Mouse (Mus musculus) lung, embryonic 14.5 days (tissue): ENCODE results near the gene Fndc7. TPM values are rescaled to one million over a fixed set of nuclear protein-coding genes. Genes with fewer than 3 reads are reported as not detected.

Experiments used
- ATAC-seq: fragments of 200-750 bp; cut with Nextera tagmentation; 2 replicates; pipeline ENCODE4 v1.8.0; 2017; ENCODE audit warnings: mild to moderate bottlenecking, moderate TSS enrichment, moderate library complexity; ENCODE audit not compliant: insufficient read depth
- DNase-seq: peaks from one replicate; pipeline ENCODE4 v3.0.0-alpha.2; 2015
- H3K27ac ChIP-seq: fragments of 300-500 bp; sonication (generic); 2 replicates; pipeline ENCODE4 v1.5.1; 2014; ENCODE audit warnings: low read depth, mild to moderate bottlenecking, moderate library complexity
- H3K27me3 ChIP-seq: fragments of 300-500 bp; sonication (generic); 2 replicates; pipeline ENCODE4 v1.6.1; 2014; ENCODE audit warnings: low read length, control low read depth; ENCODE audit not compliant: insufficient read depth
- H3K36me3 ChIP-seq: fragments of 300-500 bp; sonication (generic); 2 replicates; pipeline ENCODE4 v1.6.1; 2014; ENCODE audit warnings: control low read depth; ENCODE audit not compliant: insufficient read depth
- H3K4me1 ChIP-seq: fragments of 300-500 bp; sonication (generic); 2 replicates; pipeline ENCODE4 v1.6.1; 2014; ENCODE audit warnings: antibody characterized with exemption, control low read depth; ENCODE audit not compliant: insufficient read depth
- H3K4me2 ChIP-seq: fragments of 300-500 bp; sonication (generic); 2 replicates; pipeline ENCODE4 v1.6.1; 2014; ENCODE audit warnings: mild to moderate bottlenecking
- H3K4me3 ChIP-seq: fragments of 300-500 bp; sonication (generic); 2 replicates; pipeline ENCODE4 v1.5.1; 2014; ENCODE audit warnings: low read depth, low read length
- H3K9ac ChIP-seq: fragments of 300-500 bp; sonication (generic); 2 replicates; pipeline ENCODE4 v1.6.1; 2014
- H3K9me3 ChIP-seq: fragments of 300-500 bp; sonication (generic); 2 replicates; pipeline ENCODE4 v1.6.1; 2016; ENCODE audit warnings: low read depth, low read length, control low read depth
- CTCF ChIP-seq: IDR thresholded peaks from 2 replicates; pipeline ENCODE4 v1.5.1; 2016; ENCODE audit warnings: antibody characterized with exemption, low read depth
- WGBS: fragments of 180-500 bp; shearing (Covaris S2); extraction: QIAGEN DNeasy Blood & Tissue Kit; methylation state at CpG from one replicate; pipeline ENCODE4 v1.1.7; 2014; 5-methylcytosine and 5-hydroxymethylcytosine counted together
- polyA plus RNA-seq: library from polyadenylated mRNA; unstranded; fragments of >200 nt; fragmentation: Nextera tagmentation; extraction: Ambion mirVana; gene quantifications from 2 replicates; pipeline ENCODE4 v1.2.1, GENCODE M21; 2014

Fndc7 gene
- polyA plus RNA-seq, 1 experiment from 2014 or later: 0.59 TPM

DNA sequence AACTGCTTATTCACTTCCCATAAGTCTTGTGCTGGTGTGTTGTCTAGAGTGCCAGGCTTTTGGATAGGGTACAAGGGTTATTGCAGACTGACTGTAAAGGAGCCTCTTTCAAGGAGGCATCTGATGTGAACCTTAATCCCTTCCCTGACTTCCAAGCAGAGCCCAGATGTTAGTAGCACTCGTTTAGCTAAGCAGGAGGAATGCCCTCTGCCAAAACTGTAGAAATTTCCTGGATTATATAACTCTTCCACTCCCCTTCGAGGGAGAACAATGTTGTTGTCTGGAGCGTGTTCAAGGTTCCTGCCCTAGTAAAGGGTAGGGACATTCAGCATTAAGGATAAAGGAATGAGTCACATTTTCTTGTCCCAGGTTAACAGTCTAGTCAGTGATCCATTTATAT, 43.2 kb downstream of the Fndc7 start:
- Histone ChIP-seq H3K9me3 (no peaks in the 10 kb centered on the region), H3K4me1 (0 out of 2 replicates have a peak, but pooled peaks cover 6% of the 10 kb centered on the region), H3K4me2 (no peak overlapping the region), H3K27me3 (no peaks in the 10 kb centered on the region), H3K9ac (no peak overlapping the region), H3K4me3 (no peak overlapping the region), H3K36me3 (no peaks in the 10 kb centered on the region), H3K27ac (no peak overlapping the region)
- TF ChIP-seq CTCF: no peak
- ATAC-seq (no peak), DNase-seq (no peak)
- WGBS: 56% methylated on average over 3 of the region's 3 CpGs

DNA sequence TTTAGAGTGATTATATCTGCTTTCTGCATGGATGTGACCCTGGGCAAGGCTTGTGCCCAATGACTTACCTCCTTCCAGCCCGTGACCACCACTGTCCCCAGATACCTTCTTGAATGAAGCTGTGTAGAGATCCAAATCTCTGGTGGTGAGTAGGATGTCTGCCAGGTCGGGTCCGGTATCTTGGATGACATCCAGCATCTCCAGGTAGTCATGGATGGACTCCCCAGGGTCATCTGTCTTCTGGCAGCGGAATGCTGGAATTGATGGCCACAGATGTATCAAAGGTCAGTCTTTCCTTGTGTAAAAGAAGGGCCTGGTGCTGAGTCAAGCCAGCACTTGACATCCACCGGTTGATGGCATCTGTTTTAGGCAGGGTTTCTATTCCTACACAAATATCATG, 45.3 kb downstream of the Fndc7 start:
- Histone ChIP-seq H3K4me3 (no peak overlapping the region), H3K27me3 (no peaks in the 10 kb centered on the region), H3K36me3 (no peaks in the 10 kb centered on the region), H3K4me1 (no peaks in the 10 kb centered on the region), H3K4me2 (no peak overlapping the region), H3K9ac (no peak overlapping the region), H3K9me3 (no peaks in the 10 kb centered on the region), H3K27ac (no peak overlapping the region)
- no peak for TF ChIP-seq CTCF
- DNase-seq: no peak
- ATAC-seq: no peak
- WGBS: 73% methylated on average over 5 of the region's 5 CpGs

DNA sequence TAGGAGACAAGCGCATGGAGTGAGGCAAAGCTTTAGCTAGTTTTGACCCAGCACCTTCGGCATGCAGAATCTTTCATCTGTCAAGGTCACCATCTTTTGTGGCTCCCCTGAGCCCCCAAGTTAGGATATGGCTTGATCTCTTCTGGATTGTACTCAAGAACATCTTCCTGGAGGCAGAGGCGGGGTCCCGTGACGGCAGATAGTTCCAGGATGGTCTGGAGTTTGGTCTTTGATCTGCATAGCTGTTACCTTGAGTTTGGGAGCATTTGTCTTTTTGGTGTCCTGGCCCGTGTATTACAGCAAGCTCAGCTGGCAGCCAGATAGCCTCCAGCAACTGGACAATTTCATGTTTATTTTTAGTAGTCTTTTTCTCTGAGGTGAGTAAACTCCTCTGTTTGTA, 45.8 kb downstream of the Fndc7 start:
- DNase-seq: no peak
- H3K27ac ChIP-seq: no peak overlapping the region
- no peak overlapping the region for H3K4me3 ChIP-seq
- no peak overlapping the region for H3K9ac ChIP-seq
- no peak overlapping the region for H3K4me2 ChIP-seq
- WGBS: 80% methylated on average over 6 of the region's 6 CpGs
- H3K36me3 ChIP-seq: no peaks in the 10 kb centered on the region
- no peaks in the 10 kb centered on the region for H3K27me3 ChIP-seq
- H3K4me1 ChIP-seq: peaks cover 2% of the 10 kb centered on the region; the same call in 1 of the 2 replicates
- no peak for ATAC-seq
- TF ChIP-seq CTCF: no peak
- no peaks in the 10 kb centered on the region for H3K9me3 ChIP-seq

- H3K9me3 ChIP-seq: no peaks in the 10 kb centered on the region
- no peaks in the 10 kb centered on the region for H3K27me3 ChIP-seq
- H3K4me1 ChIP-seq: peaks cover 3% of the 10 kb centered on the region; the same call in 1 of the 2 replicates
- peak; percentile 50 for ATAC-seq
- H3K9ac ChIP-seq: no peak overlapping the region
- no peak for DNase-seq
- WGBS: 55% methylated on average over 4 of the region's 4 CpGs
- H3K27ac ChIP-seq: no peak overlapping the region
- H3K4me2 ChIP-seq: no peak overlapping the region
- no peak for TF ChIP-seq CTCF
- H3K36me3 ChIP-seq: 0 out of 2 replicates have a peak, but pooled peaks cover 6% of the 10 kb centered on the region
- no peak overlapping the region for H3K4me3 ChIP-seq
Measured at GRCm38 (mm10) chr3:108840716-108841054, 49.1 kb downstream of the Fndc7 start.

DNA sequence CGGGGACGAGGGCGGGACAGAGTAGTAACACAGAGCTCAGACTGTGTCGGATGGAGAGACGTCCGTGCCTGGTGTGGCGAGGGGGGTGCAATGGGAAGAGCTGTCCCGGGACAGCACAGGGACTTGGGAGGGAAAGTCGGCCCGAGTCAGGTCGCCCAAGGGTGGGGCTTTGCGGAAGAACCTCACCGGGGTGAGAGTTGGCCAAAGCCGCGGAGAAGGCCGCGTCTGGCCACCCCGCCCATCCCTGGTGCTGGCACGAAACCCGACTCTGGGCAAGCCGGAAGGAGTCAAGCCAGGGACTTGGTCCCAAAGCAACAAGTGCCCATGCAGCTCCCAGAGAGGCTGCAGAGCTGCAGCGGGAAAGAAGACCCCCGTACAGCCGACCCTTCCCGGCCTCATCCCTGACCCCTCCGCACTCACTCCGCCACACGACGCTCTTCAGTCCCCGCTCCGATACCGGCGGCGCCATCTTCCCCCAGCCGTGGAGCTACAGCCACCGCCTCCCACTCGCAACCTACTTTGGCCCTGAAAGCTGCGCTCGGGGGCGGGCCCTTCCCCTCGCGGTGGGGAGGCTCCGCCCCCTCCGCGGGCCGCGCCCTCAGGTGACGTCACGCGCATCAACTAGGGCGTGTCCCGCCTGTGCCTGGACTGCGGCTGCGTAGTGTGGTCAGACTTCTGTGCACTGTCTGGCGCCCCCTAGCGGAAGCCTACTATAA, 49.6 kb downstream of the Fndc7 start, which contains the start of gene Stxbp3:
Gene Stxbp3 (minus strand): TSS at position 527 of the 716 bp plus-strand sequence.
- no peaks in the 10 kb centered on the region for H3K27me3 ChIP-seq
- WGBS: under 1% methylated on average over 56 of the region's 56 CpGs
- peak; percentile 91 for TF ChIP-seq CTCF

GRCm38 (mm10) chr3:108839647-108839999, 50.2 kb downstream of the Fndc7 start:
- peaks cover 3% of the 10 kb centered on the region; the same call in 1 of the 2 replicates for H3K4me1 ChIP-seq
- peak overlapping the region; percentile 79 for H3K4me3 ChIP-seq
- no peaks in the 10 kb centered on the region for H3K27me3 ChIP-seq
- no peak for TF ChIP-seq CTCF
- peak overlapping the region; percentile 68 for H3K9ac ChIP-seq
- H3K27ac ChIP-seq: peak overlapping the region; percentile 88
- H3K36me3 ChIP-seq: 0 out of 2 replicates have a peak, but pooled peaks cover 6% of the 10 kb centered on the region
- DNase-seq: no peak
- peak overlapping the region; percentile 73 for H3K4me2 ChIP-seq
- no peaks in the 10 kb centered on the region for H3K9me3 ChIP-seq
- ATAC-seq: no peak
- 4% methylated on average over 8 of the region's 8 CpGs for WGBS

More for the DNA sequence above, 49.6 kb downstream of the Fndc7 start, which contains the start of gene Stxbp3:
- Histone ChIP-seq H3K36me3 (0 out of 2 replicates have a peak, but pooled peaks cover 6% of the 10 kb centered on the region), H3K4me1 (peaks cover 3% of the 10 kb centered on the region; the same call in 1 of the 2 replicates), H3K4me2 (peak within 1 kb of the TSS; percentile 73), H3K9me3 (no peaks in the 10 kb centered on the region), H3K4me3 (peak within 1 kb of the TSS; percentile 79), H3K27ac (peak within 1 kb of the TSS; percentile 88), H3K9ac (peak within 1 kb of the TSS; percentile 68)
- peak; percentile 99 for DNase-seq
- peak; percentile 96 for ATAC-seq

GRCm38 (mm10) chr3:108838980-108839379, 50.8 kb downstream of the Fndc7 start:
- Histone ChIP-seq H3K36me3 (0 out of 2 replicates have a peak, but pooled peaks cover 6% of the 10 kb centered on the region), H3K9me3 (no peaks in the 10 kb centered on the region), H3K27me3 (no peaks in the 10 kb centered on the region), H3K4me1 (peaks cover 3% of the 10 kb centered on the region; the same call in 1 of the 2 replicates), H3K27ac (no peak overlapping the region), H3K9ac (peak overlapping the region; percentile 68; the same call in 1 of the 2 replicates), H3K4me2 (peak overlapping the region; percentile 73), H3K4me3 (peak overlapping the region; percentile 79)
- no peak for TF ChIP-seq CTCF
- no peak for ATAC-seq
- 76% methylated on average over 7 of the region's 7 CpGs for WGBS
- DNase-seq: no peak
